Mouse (Mus musculus) ES-Bruce4 (cell line): ENCODE measurements at regions not wholly inside any gene's neighbourhood (a gene's known extent, or its start where the extent isn't known, plus 50 kb on each side); places are given as distances from the start of the nearest gene placed in this dataset.

Source experiments
- H3K27ac ChIP-seq: 2 replicates; pipeline ENCODE4 v1.5.1; 2012; ENCODE audit warnings: low read length, inconsistent platforms; ENCODE audit not compliant: insufficient read depth
- H3K27me3 ChIP-seq: 2 replicates; pipeline ENCODE4 v1.6.1; 2012; ENCODE audit warnings: mild to moderate bottlenecking, low read length, inconsistent platforms; ENCODE audit not compliant: control insufficient read depth, poor library complexity, insufficient read depth, severe bottlenecking
- H3K36me3 ChIP-seq: 2 replicates; pipeline ENCODE4 v1.6.1; 2012; ENCODE audit warnings: inconsistent platforms, mild to moderate bottlenecking, low read length, moderate library complexity; ENCODE audit not compliant: control insufficient read depth, poor library complexity, insufficient read depth, severe bottlenecking
- H3K4me1 ChIP-seq: one replicate; pipeline ENCODE4 v1.8.1; 2011; ENCODE audit warnings: low read length; ENCODE audit not compliant: control insufficient read depth, insufficient read depth
- H3K4me3 ChIP-seq: 2 replicates; pipeline ENCODE4 v1.5.1; 2011; ENCODE audit warnings: low read depth, mild to moderate bottlenecking, low read length
- H3K9ac ChIP-seq: 2 replicates; pipeline ENCODE4 v1.6.1; 2012; ENCODE audit warnings: low read depth, mild to moderate bottlenecking, inconsistent platforms; ENCODE audit not compliant: poor library complexity, severe bottlenecking
- H3K9me3 ChIP-seq: replicated peaks from 2 replicates; pipeline ENCODE4 v1.6.1; 2012; ENCODE audit warnings: mild to moderate bottlenecking, low read length, inconsistent platforms; ENCODE audit not compliant: control insufficient read depth, poor library complexity, insufficient read depth, severe bottlenecking
- CTCF ChIP-seq: IDR thresholded peaks from one replicate; pipeline ENCODE4 v1.8.1; 2011; ENCODE audit warnings: low read depth, low read length
- EP300 ChIP-seq: IDR thresholded peaks from 2 replicates; pipeline ENCODE4 v1.6.1; 2011; ENCODE audit warnings: low read depth, low read length; ENCODE audit not compliant: insufficient read depth
- POLR2A ChIP-seq: IDR thresholded peaks from one replicate; pipeline ENCODE4 v1.8.1; 2011; ENCODE audit warnings: low read length; ENCODE audit not compliant: insufficient read depth

DNA sequence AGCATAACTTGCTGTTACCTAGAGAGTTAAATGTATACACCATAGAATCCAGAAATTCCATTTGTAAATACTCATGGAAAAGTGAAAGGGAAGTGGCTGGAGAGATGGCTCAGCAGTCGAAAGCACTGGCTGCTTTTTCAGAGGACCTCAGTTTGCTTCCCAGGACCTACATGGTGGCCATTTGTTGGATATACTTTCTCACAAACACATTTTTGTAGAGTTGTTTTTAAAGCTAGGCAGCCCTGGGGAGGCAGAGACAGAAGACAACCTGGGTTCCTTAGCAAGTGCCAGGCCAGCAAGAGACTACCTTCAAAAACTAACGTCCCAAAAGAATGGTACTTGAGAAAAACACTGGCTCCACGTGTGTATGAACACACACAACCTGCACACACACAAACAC is 124.0 kb upstream of the Gm15217 start:
- Histone ChIP-seq H3K4me1 (no peaks in the 10 kb centered on the region), H3K9me3 (no peaks in the 10 kb centered on the region), H3K9ac (no peak overlapping the region), H3K27me3 (no peaks in the 10 kb centered on the region; the same call in 1 of the 2 replicates), H3K4me3 (no peak overlapping the region), H3K27ac (no peak overlapping the region), H3K36me3 (no peaks in the 10 kb centered on the region)
- TF ChIP-seq EP300 (no peak), CTCF (no peak), POLR2A (no peak)

DNA sequence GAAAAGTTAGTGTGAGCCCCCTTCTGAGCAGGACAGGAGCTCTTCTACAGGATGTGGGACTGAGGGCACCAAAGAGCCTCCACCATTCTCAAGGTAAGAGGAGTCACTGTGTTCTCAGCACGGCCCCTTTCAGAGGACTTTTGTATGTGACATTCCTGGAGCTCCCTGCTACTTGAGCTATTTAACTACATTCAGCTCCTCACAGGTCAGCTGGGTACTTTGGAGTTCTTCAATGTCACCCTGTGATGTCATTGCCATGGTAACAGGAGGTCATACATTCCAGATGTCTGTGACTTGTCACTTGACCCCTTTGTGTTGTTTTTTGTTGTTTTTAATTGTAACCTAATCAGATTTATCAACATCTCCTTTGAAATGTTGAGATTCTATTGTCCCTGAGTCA is 122.9 kb upstream of the Gm15217 start:
- H3K27ac ChIP-seq: no peak overlapping the region
- no peak overlapping the region for H3K9ac ChIP-seq

DNA sequence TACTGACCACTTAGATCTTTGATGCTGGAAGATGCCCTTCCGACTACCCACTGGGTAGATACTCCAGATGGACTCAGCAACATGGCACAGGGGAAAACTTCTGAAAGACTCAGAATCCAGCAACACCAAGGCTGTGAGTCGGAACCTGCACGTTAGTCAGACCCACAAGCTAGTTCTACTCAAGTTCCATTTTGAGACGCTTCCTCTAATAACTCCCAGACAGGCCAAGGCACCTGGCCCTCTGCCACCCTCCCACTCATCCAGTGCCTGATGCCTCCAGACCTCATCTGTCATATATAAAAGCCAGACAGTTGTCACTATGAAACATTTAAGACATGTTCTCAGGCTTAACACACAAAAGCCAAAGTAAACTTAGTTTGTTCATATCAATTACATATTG is 121.9 kb upstream of the Gm15217 start:
- no peak overlapping the region for H3K27ac ChIP-seq
- H3K9me3 ChIP-seq: no peaks in the 10 kb centered on the region
- H3K27me3 ChIP-seq: no peaks in the 10 kb centered on the region; the same call in 1 of the 2 replicates
- TF ChIP-seq EP300 (no peak), CTCF (no peak), POLR2A (no peak)
- no peaks in the 10 kb centered on the region for H3K4me1 ChIP-seq
- no peaks in the 10 kb centered on the region for H3K36me3 ChIP-seq
- no peak overlapping the region for H3K4me3 ChIP-seq
- no peak overlapping the region for H3K9ac ChIP-seq

More for the DNA sequence above, 122.9 kb upstream of the Gm15217 start:
- H3K4me3 ChIP-seq: no peak overlapping the region
- H3K36me3 ChIP-seq: no peaks in the 10 kb centered on the region
- no peaks in the 10 kb centered on the region; the same call in 1 of the 2 replicates for H3K27me3 ChIP-seq
- H3K4me1 ChIP-seq: no peaks in the 10 kb centered on the region
- no peak for TF ChIP-seq POLR2A
- TF ChIP-seq EP300: no peak
- no peaks in the 10 kb centered on the region for H3K9me3 ChIP-seq

DNA sequence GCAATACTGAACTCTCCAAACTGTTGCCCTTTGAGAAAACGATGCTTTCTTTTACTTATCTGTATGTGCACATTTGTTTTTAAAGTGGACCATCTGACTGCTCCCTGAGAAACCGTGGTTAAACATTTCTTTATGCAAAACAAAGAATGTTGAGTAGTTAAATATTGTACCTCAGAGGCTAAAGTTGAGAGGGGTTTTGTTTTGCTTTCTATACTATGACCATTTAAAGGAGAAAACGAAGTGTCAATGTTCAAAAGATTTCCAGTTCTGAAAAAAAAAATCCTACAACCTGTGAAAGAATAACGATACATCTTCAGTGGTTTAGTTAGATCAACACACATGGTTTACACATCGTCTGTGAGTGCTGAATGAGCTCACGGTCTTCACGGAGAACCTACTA is 120.7 kb upstream of the Gm15217 start:
- Histone ChIP-seq H3K27ac (no peak overlapping the region), H3K27me3 (no peaks in the 10 kb centered on the region; the same call in 1 of the 2 replicates), H3K4me3 (no peak overlapping the region), H3K36me3 (no peaks in the 10 kb centered on the region), H3K4me1 (no peaks in the 10 kb centered on the region), H3K9me3 (no peaks in the 10 kb centered on the region), H3K9ac (no peak overlapping the region)
- TF ChIP-seq EP300 (no peak), POLR2A (no peak), CTCF (no peak)

DNA sequence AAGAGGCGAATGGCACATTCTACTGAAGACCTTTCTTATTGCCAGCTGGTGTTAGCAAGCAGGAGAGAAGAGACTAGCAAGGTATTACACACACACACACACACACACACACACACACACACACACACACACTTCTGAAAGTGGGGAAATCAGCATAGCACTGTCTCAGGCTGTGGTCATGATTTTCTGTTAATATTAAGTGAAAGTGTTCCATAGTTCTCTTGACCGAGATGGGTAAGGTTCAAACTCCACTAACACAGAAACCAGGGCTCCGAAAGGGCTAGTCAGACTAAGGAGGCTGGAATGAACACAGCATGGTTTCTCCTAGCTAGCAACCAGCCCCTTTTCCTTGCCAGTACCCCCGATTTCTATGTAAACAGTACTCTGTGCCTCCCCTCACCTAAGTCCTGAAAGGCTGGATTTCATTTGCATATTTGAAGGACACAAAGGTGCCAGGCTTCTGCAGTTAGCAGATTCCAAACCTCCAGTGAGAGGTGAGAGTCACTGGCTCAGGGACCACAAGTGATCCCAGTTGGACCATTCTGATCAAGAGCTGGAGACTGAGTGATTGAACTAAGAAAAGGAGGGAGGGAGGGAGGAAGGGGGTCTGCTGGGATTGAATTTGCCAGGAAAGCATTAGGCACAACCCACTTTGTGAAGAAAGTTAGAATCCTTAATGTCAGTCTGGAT is 118.8 kb upstream of the Gm15217 start:
- no peak overlapping the region for H3K27ac ChIP-seq
- H3K27me3 ChIP-seq: no peaks in the 10 kb centered on the region; the same call in 1 of the 2 replicates
- no peak overlapping the region for H3K4me3 ChIP-seq
- no peaks in the 10 kb centered on the region for H3K4me1 ChIP-seq
- H3K9me3 ChIP-seq: no peaks in the 10 kb centered on the region
- H3K36me3 ChIP-seq: no peaks in the 10 kb centered on the region
- no peak for TF ChIP-seq EP300
- TF ChIP-seq CTCF: no peak
- no peak for TF ChIP-seq POLR2A
- H3K9ac ChIP-seq: no peak overlapping the region

DNA sequence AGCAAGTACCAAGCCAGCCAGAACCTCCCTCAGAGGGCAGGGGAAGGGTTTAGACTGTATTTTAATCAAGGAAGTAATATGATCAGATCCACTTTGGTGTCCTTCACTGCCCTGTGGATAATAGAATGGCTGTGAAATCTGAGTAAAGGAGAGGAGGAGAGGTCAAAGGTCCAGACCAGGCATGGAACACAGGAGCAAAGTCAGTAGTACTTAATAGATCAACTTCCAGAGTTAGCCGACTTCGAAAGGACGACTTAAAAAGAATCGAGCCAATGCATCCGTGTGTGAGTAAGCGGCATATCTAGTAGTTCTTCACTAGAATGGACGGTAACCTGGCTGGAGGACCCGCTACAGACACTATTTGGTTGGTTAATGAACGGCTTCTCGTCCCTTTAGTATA is 103.8 kb upstream of the Gm15217 start:
- TF ChIP-seq CTCF: no peak
- TF ChIP-seq EP300: no peak
- TF ChIP-seq POLR2A: no peak
- no peaks in the 10 kb centered on the region for H3K9me3 ChIP-seq

More for the DNA sequence above, 103.8 kb upstream of the Gm15217 start:
- Histone ChIP-seq H3K9ac (no peak overlapping the region), H3K36me3 (no peaks in the 10 kb centered on the region), H3K4me1 (no peaks in the 10 kb centered on the region), H3K27me3 (no peaks in the 10 kb centered on the region), H3K4me3 (no peak overlapping the region), H3K27ac (no peak overlapping the region)
